Mouse (Mus musculus) T-helper 17 cell (primary cell): Measurements from ENCODE around the gene Dgcr2.

Experiments used
- in situ Hi-C, 2 experiments: fragments of 300-600 bp; cut with MboI, MseI; formaldehyde crosslinking; loops; 1 replicate in 1 of 2; 2 replicates in 1 of 2; pipeline ENCODE4 v1.15.1; 2025; ENCODE audit warnings: high pct_unique_total_duplicates in 2 of 2

The Dgcr2 gene

DNA sequence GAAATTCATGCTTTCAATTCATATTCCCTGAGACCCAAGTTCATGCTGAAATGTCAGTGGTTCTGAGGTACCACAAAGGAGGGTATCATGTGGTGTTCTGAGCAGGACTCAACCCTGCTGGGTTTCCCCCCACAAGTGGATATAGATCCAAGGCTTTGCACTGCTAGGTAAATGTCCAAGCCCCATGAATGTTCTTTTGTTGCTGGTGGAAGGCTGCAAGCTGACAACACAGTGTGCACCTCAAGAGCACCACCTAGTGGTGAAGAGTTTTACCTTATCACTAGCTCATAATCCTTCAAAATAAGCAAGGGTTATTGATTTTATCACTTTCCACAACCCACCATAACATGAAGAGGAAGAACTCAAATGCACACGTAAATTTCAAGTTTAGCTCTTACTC, 49.4 kb downstream of the Dgcr2 start:
- in situ Hi-C loops = no loop called here

DNA sequence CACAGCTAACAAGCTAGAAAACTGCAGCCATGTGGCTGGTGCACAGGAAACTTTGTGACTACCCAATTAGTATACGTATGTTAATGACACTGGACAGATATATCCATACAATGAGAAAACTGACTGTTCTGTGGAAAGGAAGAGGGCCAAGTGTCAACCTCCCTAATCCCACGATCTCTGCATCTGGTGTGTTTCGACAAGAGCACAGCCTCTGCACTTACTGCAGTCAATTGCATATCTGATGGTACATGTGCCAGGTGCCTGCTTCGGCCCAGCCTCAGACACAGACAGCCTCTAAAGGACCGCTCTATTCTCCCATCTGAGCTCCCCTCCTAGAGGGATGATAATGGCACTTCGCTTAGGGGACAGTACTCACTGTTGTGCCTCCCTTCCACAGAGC, 49.9 kb downstream of the Dgcr2 start:
- in situ Hi-C loops = no loop called here

DNA sequence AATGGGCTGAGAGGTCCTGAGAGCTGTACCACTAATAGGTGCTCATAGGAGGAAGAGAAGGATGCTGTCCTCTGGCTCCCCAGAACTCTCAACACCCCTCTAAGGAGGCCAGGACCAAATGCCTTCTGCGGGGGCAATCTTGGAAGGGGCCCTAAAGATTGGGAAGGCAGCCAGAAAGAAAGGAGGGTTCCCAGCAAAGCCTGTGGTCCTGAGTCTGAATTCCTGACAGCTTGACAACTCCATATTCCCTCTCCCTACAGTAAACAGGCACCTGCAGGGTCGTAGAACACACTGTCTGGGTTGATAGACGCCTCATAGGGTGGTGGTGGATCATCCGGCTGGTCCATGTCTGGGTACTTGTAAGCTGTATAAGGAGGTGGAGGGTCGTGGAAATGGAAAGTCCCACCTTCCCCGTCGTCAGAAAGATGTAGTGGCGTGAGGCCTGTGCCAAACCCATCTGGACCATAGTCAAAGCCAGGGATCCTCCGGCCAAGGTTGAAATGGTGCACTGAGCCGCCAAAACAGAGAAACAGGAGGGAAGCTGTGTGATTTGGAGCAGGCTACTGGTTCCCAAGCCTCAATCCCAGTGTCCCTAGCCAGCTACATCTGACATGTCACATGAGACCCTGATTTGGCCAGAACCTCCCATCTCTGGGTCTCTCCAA, 54.5 kb downstream of the Dgcr2 start:
- in situ Hi-C loops = no loop called here

DNA sequence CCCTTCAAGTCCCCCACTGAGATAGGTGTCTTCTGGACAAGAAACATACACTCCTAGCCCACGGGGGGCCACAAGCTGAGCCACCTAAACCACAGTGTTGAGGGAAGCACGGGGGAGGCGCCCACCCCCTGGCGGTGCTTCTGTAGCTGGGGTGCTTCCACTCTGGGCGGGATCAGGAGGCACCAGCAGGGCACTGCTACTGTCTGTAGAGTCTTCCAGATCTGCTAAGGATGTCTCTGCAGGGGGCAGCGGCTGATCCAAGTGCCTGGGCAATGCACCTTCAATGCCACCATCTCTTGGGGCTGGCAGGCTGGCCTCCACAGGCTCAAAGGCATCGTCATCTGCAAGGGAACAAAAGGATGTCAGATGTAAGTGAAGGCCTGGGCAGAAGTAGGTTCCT, 55.9 kb downstream of the Dgcr2 start:
- in situ Hi-C loops = no loop called here

DNA sequence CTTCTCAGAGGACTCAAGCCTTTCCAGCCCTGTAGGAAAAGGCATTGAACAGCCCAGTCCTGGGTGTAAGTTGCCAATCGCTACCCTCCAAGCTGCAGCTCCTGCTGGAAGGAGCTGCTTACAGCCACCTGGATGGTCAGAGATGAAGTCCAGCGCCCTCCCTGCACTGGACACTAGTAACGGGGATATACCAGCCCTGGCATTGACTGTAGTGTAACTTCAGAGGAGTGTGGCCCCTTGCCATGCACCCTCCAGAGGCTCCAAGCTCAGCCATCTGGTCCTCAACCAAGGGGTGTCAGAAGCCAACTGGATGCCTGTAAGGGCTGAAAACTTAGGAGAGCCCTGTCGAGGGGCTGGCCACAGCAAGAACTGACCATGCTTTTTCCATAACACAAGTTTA, 58.4 kb downstream of the Dgcr2 start:
- in situ Hi-C loops = no loop called here

DNA sequence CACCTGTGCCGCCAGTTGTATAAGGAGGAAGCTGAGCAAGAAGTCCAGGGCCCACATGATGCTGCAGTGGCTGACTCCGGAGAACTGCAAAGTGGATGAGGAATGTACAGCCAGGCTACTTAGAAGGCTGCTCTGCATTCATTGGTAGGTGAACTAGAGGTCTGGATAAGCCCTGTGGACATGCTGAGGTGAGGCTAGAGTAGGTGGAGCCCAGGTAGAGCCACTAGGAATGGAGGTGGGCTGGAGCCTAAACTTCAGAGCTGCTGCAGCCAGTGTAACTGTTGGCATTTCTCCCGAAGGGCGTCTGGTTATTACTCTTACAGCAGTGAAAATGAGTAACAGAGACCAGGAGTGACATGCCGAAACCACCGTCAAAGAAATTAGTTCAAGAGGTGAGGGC, 60.3 kb downstream of the Dgcr2 start, which contains the start of gene Car15:
TSS of gene Car15 (minus strand) at position 314 of the 400 bp plus-strand sequence.
- in situ Hi-C loops = no loop called here

DNA sequence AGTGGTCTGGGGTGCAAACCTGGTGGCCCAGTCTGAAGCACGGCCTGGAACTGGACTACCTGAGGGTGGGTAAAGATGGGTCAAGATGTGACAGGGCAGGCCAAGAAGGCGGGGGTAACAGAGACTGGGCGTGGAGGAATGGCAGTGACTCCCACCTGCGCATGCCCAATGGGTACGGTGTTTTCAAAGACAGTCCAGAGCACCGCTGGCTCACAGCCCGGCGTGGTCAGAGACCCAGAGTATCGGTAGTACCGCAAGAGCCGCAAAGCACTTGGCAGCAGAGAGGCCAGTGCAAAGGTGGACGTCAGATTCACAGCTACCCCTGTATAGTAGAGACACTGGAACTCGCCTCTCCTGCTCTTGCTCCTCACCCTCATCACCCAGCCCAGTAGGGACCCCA, 62.9 kb downstream of the Dgcr2 start:
- in situ Hi-C loops = no loop called here

DNA sequence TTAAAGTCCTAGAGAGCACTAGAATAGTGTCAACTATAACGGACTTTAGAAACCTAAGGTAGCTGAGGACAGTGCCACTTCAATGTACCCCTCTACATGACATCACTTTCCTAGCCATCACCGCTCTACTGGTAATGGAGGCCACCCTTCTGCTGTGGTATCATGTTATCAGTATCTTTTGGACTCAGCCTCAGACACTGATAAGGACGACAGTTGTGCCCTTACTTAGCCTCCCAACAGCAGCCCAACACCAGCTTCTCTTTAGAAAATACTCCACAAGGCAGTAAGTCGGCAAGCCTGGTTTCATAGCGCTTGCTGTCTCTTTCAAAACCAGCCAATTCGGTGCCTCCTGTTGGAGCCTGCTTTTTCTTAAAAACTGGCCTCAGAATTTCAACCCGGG, 63.8 kb downstream of the Dgcr2 start:
- in situ Hi-C loops = no loop called here

DNA sequence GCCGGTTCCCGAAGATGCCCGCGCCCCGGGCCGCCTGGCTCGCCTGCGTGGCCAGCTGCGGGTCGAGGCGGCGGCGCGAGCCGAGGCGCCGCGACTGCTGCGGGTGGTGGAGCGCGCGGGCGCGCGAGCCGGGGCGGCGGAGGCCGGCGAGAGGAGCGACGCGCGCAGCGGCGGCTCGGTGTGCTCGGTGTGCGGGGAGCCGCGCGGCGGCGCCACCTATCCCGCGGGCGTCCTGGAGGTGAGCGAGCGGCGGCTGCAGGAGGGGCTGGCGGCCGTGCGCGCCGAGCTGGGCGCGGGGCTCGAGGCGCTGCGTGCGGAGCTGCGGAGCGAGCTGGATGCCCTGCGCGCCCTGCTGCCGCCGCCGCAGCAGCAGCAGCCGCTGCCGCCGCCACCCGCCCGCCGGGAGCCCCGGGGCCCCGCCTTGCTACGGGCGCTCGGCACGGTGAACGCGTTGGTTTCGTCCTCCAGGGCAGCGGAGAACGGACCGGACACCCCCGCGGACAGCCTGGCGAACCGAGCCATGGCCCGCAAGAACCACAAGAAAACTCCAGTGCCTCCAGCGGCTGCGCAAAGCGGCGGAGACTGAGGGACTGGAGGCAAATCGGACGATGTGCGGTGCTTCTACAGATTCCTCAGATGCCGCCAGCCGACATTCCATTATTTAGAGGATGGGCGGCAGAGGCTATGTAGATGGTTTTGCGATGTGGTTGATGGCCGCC, 64.5 kb downstream of the Dgcr2 start:
- in situ Hi-C loops = no loop called here

DNA sequence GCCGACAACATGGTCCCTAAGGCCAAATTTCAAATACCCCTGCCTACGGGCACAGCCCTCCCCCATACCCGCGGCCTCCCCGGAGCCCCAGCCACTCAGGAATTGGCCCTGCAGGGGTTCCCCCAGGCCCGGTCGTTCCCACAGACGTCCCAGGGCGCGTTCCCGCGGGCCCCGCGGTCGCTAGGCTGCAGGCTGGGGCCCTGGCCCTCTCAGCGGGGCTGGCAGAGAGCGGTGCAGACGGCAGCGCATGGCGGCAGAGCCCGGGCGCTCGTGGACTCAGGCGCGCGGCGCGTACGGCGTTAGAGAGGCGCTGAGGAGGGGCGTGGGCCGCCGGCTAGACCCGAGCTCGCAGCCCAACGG, 65.1 kb downstream of the Dgcr2 start:
- in situ Hi-C loops = no loop called here

DNA sequence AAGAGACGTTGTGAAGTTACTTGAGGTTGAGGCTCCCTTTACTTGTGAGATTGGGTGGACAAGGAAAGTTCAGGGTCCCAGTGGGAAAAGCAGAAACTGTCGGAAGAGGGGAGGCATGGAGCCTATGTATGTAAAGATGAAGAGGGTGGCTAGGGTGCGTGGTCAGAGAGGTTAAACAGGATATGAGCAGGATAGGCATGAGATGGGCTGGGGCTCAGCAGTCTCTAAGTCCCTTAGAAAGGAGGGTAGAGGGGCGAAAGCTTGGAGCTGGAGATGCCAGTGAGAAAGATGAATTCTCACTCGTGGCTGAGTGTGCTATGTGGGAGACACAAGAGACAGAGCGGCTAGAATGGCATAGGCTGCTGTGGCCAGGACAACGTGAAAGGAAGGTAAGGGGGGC, 65.5 kb downstream of the Dgcr2 start, which contains the start of gene B830017H08Rik:
TSS of gene B830017H08Rik (plus strand) at position 301 of the 400 bp plus-strand sequence.
- in situ Hi-C loops = no loop called here

DNA sequence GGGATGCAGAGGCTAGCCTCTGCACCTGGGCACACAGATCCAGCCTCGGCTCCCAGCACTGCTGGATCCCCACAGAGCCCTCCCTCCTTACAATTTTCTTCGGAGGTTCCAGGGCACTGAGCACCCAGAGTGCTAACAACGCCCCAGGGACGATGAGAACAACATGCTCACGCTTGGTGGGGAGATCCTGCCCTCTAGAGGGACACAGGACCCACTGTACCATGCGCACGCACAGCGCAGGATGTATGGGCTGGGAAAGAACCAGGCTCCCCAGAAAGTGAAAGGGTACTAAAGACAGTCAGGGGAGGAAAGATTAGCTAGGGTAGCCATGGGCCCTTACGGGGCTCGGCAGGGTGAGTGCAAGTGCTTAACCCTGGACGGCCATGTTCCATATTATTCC, 66.6 kb downstream of the Dgcr2 start:
- in situ Hi-C loops = no loop called here

DNA sequence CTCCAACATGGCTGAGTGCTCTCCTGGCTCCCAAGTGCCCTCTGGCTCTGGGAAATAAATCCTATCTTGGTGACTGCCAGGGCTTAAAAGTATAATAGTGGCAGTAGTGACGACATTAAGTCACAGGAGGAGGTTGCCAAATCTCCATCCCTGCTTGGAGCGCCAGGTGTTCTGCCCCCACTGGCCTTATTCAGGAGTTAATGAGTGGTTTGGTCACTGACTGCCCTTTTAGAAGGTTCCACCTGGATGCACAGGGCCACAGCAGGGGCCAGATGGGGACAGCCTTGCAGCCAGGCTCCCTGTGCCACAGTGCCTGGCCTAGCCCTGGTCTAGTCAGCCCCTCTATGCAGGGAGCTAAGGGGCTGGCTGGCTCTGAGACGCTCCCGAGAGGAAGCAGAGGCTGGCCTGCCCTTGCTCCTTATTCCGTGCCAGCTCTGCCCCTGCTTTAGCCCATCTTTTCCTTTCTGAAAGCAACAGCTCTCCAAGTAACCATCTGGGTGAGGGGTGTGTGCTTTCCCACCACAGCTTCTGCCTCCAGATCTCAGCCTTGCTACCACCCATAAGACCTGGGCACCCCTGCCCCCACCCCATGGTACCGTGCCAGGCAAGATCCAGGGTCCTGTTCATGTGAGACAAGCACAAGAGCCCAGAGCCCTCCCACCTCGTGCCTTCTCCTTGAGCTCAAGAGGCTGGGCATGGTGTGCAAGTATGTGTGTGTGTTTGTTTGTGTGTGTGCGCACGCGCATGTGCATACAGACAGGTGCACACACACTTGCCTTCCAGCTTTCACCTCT, 67.8 kb downstream of the Dgcr2 start:
- in situ Hi-C loops = no loop called here

DNA sequence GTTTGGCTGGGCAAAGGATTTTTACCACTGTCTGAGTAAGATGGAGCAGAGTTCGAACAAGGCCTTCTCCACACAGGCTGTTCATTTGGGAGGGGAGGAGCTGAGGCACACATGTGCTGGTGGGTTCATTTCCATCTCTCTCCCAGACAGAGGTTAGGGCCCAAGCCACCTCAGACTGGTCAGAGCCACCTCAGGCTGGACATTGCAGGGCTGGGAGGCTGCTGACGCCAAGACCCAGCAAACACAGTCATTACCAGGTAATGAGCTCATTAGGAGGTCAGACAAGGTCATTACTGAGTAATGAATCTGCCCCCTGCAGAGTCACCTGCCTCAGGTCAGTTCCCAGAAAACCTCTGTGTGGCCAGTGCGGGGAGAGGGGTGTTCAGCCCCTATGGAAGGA, 69.5 kb downstream of the Dgcr2 start:
- in situ Hi-C loops = no loop called here

DNA sequence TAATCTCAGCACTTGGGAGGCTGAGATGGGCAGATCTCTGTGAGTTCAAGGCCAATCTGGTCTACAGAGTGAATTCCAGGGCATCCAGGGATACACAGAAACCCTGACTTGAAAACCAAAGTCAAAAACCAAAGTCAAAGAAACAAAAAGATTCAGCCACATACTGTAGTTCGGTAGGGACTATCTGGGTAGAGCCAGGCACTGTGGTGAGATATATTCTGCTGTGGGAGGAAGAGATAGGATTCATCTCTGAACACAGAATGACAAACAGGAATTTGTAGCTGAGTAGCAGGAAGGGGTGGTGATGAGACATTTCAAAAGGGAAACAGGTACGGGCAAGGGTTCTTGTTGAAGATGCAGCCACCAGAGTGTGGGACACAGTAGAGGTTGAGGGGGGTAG, 70.1 kb downstream of the Dgcr2 start:
- in situ Hi-C loops = no loop called here

DNA sequence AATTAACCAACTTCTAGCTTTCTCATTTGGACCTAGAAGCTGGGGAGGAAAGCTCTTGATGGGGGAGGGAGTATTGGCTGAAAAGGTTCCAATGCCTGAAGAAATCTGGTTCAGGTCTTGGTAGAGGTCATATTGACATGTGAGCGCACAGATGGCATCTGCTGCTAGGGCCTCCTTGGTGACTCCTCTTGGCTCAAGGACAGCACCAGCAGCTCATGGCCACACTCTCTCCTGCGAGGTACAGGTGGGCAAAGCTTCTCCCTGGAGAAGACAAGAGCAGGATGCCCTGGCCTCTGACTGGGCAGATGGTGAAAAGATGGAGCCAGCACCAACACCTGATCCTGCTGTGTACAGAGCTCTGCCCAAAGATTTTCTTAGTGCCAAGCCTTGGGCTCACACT, 71.9 kb downstream of the Dgcr2 start:
- in situ Hi-C loops = no loop called here

DNA sequence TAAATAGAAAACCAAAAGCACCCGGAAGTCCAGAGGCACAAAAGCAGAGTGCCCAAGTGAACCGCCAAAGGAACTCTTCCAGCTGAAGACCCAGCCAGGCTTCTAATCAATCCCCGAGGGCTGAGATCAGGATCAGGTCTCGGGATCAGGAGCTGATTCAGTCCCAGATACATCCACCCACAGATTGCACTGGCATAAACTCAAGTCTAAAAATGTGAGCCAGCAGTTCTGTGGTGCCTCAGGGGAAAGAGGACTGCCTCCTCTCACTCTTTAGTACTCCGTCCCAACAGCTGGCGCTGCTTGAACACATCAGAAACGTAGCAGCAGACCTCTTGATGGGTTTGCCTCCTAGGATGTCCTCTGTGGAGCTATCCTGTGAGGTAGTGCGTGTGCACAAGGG, 81.8 kb downstream of the Dgcr2 start:
- in situ Hi-C loops = no loop called here

DNA sequence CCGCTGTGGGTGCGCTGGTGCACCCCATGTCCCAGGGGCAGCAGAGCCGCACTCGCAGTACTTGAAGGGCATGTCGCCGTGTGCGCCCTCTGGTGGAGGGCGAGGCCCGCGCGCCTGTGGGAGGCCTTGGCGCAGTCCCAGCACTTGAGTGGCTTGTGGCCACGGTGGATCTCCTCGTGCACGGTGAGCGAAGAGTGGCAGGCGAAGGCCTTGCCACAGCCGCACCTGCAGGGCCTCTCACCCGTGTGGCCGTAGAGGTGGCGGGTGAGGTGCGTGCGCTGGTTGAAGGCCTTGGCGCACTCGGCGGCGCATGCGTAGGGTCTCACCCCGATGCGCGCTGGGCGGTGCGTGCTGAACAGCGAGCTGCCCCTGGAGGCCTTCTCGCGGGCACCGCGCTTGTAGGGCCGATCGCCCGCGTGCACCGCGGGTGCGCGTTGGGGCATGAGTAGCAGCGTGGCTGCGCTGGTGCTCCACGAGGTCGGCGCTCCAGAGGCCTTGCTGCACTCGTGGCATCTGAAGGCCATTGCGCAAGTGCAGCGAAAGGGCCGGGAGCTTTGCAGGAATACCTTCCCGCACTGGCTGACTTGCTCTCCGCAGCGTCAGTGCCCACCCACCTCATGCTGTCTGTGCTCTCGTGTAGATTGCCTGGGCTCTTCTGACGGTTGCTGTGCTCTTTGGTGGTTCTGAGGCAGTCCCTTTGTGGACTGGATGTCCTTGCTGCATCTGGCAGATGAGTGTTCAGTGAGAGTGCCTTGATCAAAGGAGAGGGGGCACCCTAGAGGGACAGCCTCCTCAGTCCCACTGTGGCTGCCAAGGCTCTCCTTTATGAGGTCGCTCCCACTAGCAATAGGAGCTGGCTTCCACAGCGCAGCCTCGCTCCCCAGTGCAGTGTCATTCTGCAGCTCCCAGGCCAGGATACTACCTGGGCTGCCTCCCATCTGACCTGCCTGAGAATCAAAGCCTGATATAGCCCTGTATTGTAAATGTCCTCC, 82.7 kb downstream of the Dgcr2 start:
- in situ Hi-C loops = no loop called here

DNA sequence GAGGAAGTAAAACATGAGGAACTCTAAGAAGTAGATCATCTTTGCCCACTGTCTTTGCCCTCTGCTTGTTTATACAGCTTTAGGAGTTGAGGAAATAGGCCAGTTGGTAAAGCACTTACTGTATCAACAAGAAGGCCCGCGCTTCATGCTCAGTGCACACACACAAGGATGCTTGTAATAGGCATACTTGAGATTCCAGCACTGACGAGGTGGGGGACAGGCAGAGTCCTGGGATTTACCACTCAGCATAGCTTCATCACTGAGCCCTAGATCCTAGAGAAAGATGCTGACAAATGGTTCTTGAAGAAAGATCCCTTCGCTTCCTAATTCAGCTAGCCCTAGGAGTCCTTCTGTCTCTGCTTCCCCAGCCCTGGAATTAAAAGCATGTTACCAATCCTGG, 85.2 kb downstream of the Dgcr2 start:
- in situ Hi-C loops = no loop called here

DNA sequence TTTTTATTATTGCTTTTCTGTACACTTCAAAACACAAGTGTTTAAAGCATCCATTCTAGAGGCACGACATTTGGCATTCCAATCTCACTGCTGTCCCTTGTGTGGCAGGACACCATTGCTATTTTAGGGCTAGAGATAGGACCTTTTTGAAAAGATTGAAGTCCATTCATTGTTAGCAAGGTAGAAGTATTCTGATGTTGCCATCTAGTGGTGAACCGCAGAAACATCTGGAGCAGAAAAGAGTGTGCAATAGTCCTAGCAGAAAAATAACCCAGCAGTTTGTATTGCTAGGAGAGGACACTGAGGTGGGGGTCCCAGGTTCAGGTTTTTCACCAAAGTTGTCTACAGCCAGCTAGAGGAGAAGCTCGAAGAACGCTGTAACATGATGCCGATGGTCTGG, 86.2 kb downstream of the Dgcr2 start:
- in situ Hi-C loops = no loop called here

DNA sequence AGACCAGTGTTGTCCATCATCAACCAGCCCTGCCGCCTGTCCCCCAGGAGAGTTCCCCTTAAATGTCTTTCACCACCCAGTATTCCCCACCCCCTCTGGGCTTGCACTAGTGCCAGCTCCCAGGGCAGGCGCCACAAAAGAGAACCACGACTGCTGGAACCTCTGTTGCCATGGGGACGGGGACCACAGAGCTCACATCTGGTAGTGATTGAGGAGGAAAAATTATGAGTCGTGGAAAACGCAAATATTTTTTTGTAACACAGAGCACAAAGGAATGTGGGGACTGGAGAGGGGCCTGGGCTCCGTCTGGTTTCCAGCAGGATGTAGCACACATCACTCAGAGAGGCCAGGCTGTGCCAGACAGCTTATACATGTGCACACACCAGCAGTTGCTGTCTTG, 88.7 kb downstream of the Dgcr2 start:
- in situ Hi-C loops = loop anchor here in 1 of 2 experiments (5.0 kb wide), 1 partner anchor 77 kb away; the partner anchor contains the start of gene Med15
